In genomic region chr11:74546165-74546564, GRCm38 (mm10) we compare ENCODE assay signal across 8 mouse cellular contexts.
DNase-seq lines count a peak whose midpoint lies in the region; ATAC-seq lines count a peak whose summit lies in the region.

No protein-coding gene starts in this region.

- peaks cover 11% of the 10 kb centered on the region; the same call in 1 of the 2 replicates for H3K4me1 ChIP-seq in hindbrain, embryonic 14.5 days (replicated peaks; ENCODE audit: control insufficient read depth, insufficient read depth, low read length)
- peaks cover 7% of the 10 kb centered on the region for H3K4me1 ChIP-seq in hindbrain, embryonic 16.5 days (ENCODE audit: control insufficient read depth, insufficient read depth, low read depth, low read length)

- no peaks in the 10 kb centered on the region for H3K27me3 ChIP-seq in hindbrain, embryonic 14.5 days (ENCODE audit: control insufficient read depth, insufficient read depth, low read length)
- no peaks in the 10 kb centered on the region for H3K27me3 ChIP-seq in hindbrain, embryonic 16.5 days (replicated peaks; ENCODE audit: control insufficient read depth, insufficient read depth, low read length)

- no peak overlapping the region for H3K9ac ChIP-seq in hindbrain, embryonic 14.5 days
- no peak overlapping the region for H3K9ac ChIP-seq in hindbrain, embryonic 16.5 days (ENCODE audit: low read depth, low read length)

- ATAC-seq in hindbrain, embryonic 14.5 days (ENCODE audit: low FRiP score) = no peak
- no peak for ATAC-seq in hindbrain, embryonic 16.5 days
- peak; percentile 54; the same call in 1 of the 2 replicates for ATAC-seq in monocyte, adult 5-6 weeks (replicated peaks; ENCODE audit: insufficient number of reproducible peaks, low FRiP score, low TSS enrichment, poor library complexity, severe bottlenecking)
- no peak for ATAC-seq in inflammation-experienced regulatory T-cells, adult 6 months

- H3K27ac ChIP-seq in hindbrain, embryonic 14.5 days = no peak overlapping the region
- H3K27ac ChIP-seq in hindbrain, embryonic 16.5 days (ENCODE audit: low read depth, low read length) = no peak overlapping the region

- DNase-seq in hindbrain, embryonic 14.5 days (ENCODE audit: low spot score) = peak; percentile 61
- peak; percentile 51 for DNase-seq in CD4-positive helper T cell, adult 2 months (ENCODE audit: low read depth, low spot score)
- DNase-seq in adipocyte (ENCODE audit: low spot score) = peak; percentile 64
- peak; percentile 32 for DNase-seq in embryo, embryonic 11.5 days (ENCODE audit: low read depth, low spot score)
- DNase-seq in kidney, postnatal 36 days = peak; percentile 49 to 72

- no peak overlapping the region for H3K4me2 ChIP-seq in hindbrain, embryonic 14.5 days (replicated peaks)
- H3K4me2 ChIP-seq in hindbrain, embryonic 16.5 days (ENCODE audit: low read length) = no peak overlapping the region

- no peaks in the 10 kb centered on the region for H3K9me3 ChIP-seq in hindbrain, embryonic 14.5 days (ENCODE audit: control insufficient read depth, low read length)
- H3K9me3 ChIP-seq in hindbrain, embryonic 16.5 days (ENCODE audit: control insufficient read depth, low read length) = no peaks in the 10 kb centered on the region

- no peaks in the 10 kb centered on the region for H3K36me3 ChIP-seq in hindbrain, embryonic 14.5 days (replicated peaks; ENCODE audit: control insufficient read depth, insufficient read depth)
- no peaks in the 10 kb centered on the region for H3K36me3 ChIP-seq in hindbrain, embryonic 16.5 days (ENCODE audit: control insufficient read depth, insufficient read depth, low read length)

- 39% methylated on average over 4 of the region's 4 CpGs for WGBS in hindbrain, embryonic 14.5 days
- 48% methylated on average over 4 of the region's 4 CpGs for WGBS in hindbrain, embryonic 16.5 days

- H3K4me3 ChIP-seq in hindbrain, embryonic 14.5 days (replicated peaks; ENCODE audit: low read length) = no peak overlapping the region
- no peak overlapping the region for H3K4me3 ChIP-seq in hindbrain, embryonic 16.5 days (ENCODE audit: low read length)
